Mouse (Mus musculus): Measurements from ENCODE around the gene Vsir.

- TF ChIP-seq POLR2A (IDR thresholded peaks at IDR 0.05; ENCODE audit: insufficient read depth, low read depth, low read length): no peak
- TF ChIP-seq CTCF (IDR thresholded peaks at IDR 0.05): no peak
These were observed 8.4 kb downstream of the Vsir start for GRCm38 (mm10) chr10:60354881-60355677.
